Mouse (Mus musculus) urinary bladder, postnatal 4 days (tissue): ENCODE results near the gene Ptger1.
A peak's percentile ranks its signal among the peaks of the same experiment; 100 is the strongest.

Source experiments
- DNase-seq, 2 experiments: peaks; one replicate each; pipeline ENCODE4 v3.0.0; 2021 to 2022; ENCODE audit warnings: low spot score in 2 of 2

The Ptger1 gene

GRCm38 (mm10) chr8:83695351-83696106 is 29.1 kb downstream of the Ptger1 start:
- no peak for DNase-seq

GRCm38 (mm10) chr8:83697374-83698220 is 31.1 kb downstream of the Ptger1 start:
- DNase-seq = peak in 1 of 2 experiments; percentile 49

GRCm38 (mm10) chr8:83698291-83698660 is 31.8 kb downstream of the Ptger1 start:
- peak in 1 of 2 experiments; percentile 32 for DNase-seq

- DNase-seq = peak; percentile 77 to 82
Observed at GRCm38 (mm10) chr8:83698661-83699453, 32.4 kb downstream of the Ptger1 start, which contains the start of gene Pkn1. Gene Pkn1, minus strand, starts transcription at chr8:83699179.

- no peak for DNase-seq
Observed at GRCm38 (mm10) chr8:83699566-83699965, 33.1 kb downstream of the Ptger1 start.

- DNase-seq = no peak
Observed at GRCm38 (mm10) chr8:83700423-83701085, 34.1 kb downstream of the Ptger1 start.

GRCm38 (mm10) chr8:83703426-83703825 is 36.9 kb downstream of the Ptger1 start:
- no peak for DNase-seq

GRCm38 (mm10) chr8:83706411-83706810 is 39.9 kb downstream of the Ptger1 start:
- no peak for DNase-seq

GRCm38 (mm10) chr8:83707554-83707953 is 41.1 kb downstream of the Ptger1 start:
- no peak for DNase-seq

- DNase-seq = no peak
Observed at GRCm38 (mm10) chr8:83714676-83715030, 48.2 kb downstream of the Ptger1 start.

GRCm38 (mm10) chr8:83715031-83715690 is 48.7 kb downstream of the Ptger1 start, which contains the start of gene Ddx39:
Gene Ddx39, plus strand, starts transcription at chr8:83715177.
- peak; percentile 92 to 93 for DNase-seq

- no peak for DNase-seq
Observed at GRCm38 (mm10) chr8:83715771-83716170, 49.3 kb downstream of the Ptger1 start.

- DNase-seq = no peak
Observed at GRCm38 (mm10) chr8:83716563-83716962, 50.1 kb downstream of the Ptger1 start.

GRCm38 (mm10) chr8:83719048-83719447 is 52.6 kb downstream of the Ptger1 start:
- no peak for DNase-seq

GRCm38 (mm10) chr8:83719693-83720092 is 53.2 kb downstream of the Ptger1 start:
- DNase-seq = no peak

GRCm38 (mm10) chr8:83721405-83722025 is 55.0 kb downstream of the Ptger1 start:
- DNase-seq = no peak
